Mouse (Mus musculus) MEL (cell line): ENCODE measurements around the gene Igf2r.

Source experiments
- CHD2 ChIP-seq: IDR thresholded peaks from 2 replicates; pipeline ENCODE4 v1.6.1; 2011; ENCODE audit warnings: low read length, improper control_type of control experiment
- CTCF ChIP-seq, 3 experiments: IDR thresholded peaks in 2 of 3; conservative IDR thresholded peaks in 1 of 3; 2 replicates each; pipeline ENCODE4 v1.5.1; 2011 to 2012; ENCODE audit warnings: low read length in 3 of 3, low read depth in 2 of 3, mild to moderate bottlenecking in 2 of 3, improper control_type of control experiment in 1 of 3, inconsistent platforms in 1 of 3, mixed read lengths in 1 of 3, moderate library complexity in 1 of 3; ENCODE audit not compliant: control insufficient read depth in 1 of 3, insufficient read depth in 1 of 3, poor library complexity in 1 of 3, severe bottlenecking in 1 of 3
- HCFC1 ChIP-seq: IDR thresholded peaks from 2 replicates; pipeline ENCODE4 v1.6.1; 2012; ENCODE audit warnings: low read depth, mild to moderate bottlenecking, inconsistent platforms, low read length, improper control_type of control experiment, moderate library complexity
- MAX ChIP-seq: IDR thresholded peaks from 2 replicates; pipeline ENCODE4 v1.6.1; 2011; ENCODE audit warnings: low read length, improper control_type of control experiment
- MYC ChIP-seq: IDR thresholded peaks from 2 replicates; pipeline ENCODE4 v1.6.1; 2011; ENCODE audit warnings: low read depth, mild to moderate bottlenecking, low read length, improper control_type of control experiment, moderate library complexity
- POLR2A ChIP-seq, 2 experiments: IDR thresholded peaks; 2 replicates each; pipeline ENCODE4 v1.6.1; 2011 to 2012; ENCODE audit warnings: low read length in 2 of 2, mild to moderate bottlenecking in 2 of 2, control low read depth in 1 of 2, improper control_type of control experiment in 1 of 2, low read depth in 1 of 2, moderate library complexity in 1 of 2; ENCODE audit not compliant: control insufficient read depth in 1 of 2, insufficient read depth in 1 of 2, poor library complexity in 1 of 2
- SMC3 ChIP-seq: IDR thresholded peaks from 2 replicates; pipeline ENCODE4 v1.6.1; 2011; ENCODE audit warnings: low read depth, low read length, improper control_type of control experiment
- USF2 ChIP-seq, 2 experiments: IDR thresholded peaks; 2 replicates each; pipeline ENCODE4 v1.6.1; 2011 to 2012; ENCODE audit warnings: improper control_type of control experiment in 2 of 2, low read length in 2 of 2, borderline replicate concordance in 1 of 2, inconsistent platforms in 1 of 2, low read depth in 1 of 2, mild to moderate bottlenecking in 1 of 2; ENCODE audit not compliant: insufficient read depth in 1 of 2
- ZC3H11A ChIP-seq: IDR thresholded peaks from 2 replicates; pipeline ENCODE4 v1.6.1; 2012; ENCODE audit warnings: low read depth, mild to moderate bottlenecking, inconsistent platforms, low read length, improper control_type of control experiment
- ZKSCAN1 ChIP-seq: IDR thresholded peaks from 2 replicates; pipeline ENCODE4 v1.6.1; 2012; ENCODE audit warnings: low read depth, mild to moderate bottlenecking, inconsistent platforms, low read length, improper control_type of control experiment, moderate library complexity

DNA sequence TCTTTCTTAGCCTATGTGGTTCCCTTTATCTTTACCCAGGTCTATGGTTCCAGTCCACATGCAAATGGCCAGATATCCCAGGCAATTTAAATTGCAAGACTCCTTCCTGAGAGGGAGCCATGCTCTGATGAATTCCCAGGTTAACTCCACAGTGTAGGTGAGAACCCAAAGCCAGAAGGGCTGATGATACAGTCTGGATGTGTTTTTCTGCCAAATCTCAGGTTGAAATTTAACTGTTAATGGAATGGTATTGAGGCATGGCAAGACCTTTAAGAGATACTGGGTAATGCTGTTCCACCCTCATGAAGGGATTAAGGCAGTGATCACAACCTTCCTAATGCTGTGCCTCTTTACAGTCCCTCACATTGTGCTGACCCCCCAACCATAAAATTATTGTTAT is 91.2 kb downstream of the Igf2r start:
- no peak for TF ChIP-seq MAX
- no peak for TF ChIP-seq POLR2A (IDR thresholded peaks at IDR 0.05; ENCODE audit: control insufficient read depth in 1 of 2, insufficient read depth in 1 of 2, low read depth in 1 of 2, low read length in 2 of 2, poor library complexity in 1 of 2)
- TF ChIP-seq CTCF (IDR thresholded peaks at IDR 0.05 in 2 of 3, conservative IDR thresholded peaks at IDR 0.05 in 1 of 3; ENCODE audit: control insufficient read depth in 1 of 3, insufficient read depth in 1 of 3, low read depth in 2 of 3, low read length in 3 of 3, poor library complexity in 1 of 3, severe bottlenecking in 1 of 3) = no peak
- TF ChIP-seq ZC3H11A = no peak
- TF ChIP-seq ZKSCAN1 = no peak
- TF ChIP-seq HCFC1 = no peak
- TF ChIP-seq CHD2 = no peak
- TF ChIP-seq USF2 (IDR thresholded peaks at IDR 0.05; ENCODE audit: borderline replicate concordance in 1 of 2, insufficient read depth in 1 of 2, low read depth in 1 of 2, low read length in 2 of 2) = no peak
- no peak for TF ChIP-seq MYC
- TF ChIP-seq SMC3 = no peak
